33 mouse cellular contexts compared by ENCODE assay signal in genomic region chr17:35224641-35225040, GRCm38 (mm10). TPM values are rescaled to one million over a fixed set of nuclear protein-coding genes. Genes with fewer than 3 reads are reported as not detected.
DNase-seq lines count a peak whose midpoint lies in the region; TF ChIP-seq lines count a peak whose summit lies in the region.
"Had no signal": no experiment of that assay in that cellular context is flagged by ENCODE, and none has a peak within 500 bp of the region (broad histone marks: within the 10 kb centered on the region; RNA-seq: fewer than 3 reads in every experiment).

No protein-coding gene starts in this region.

- peak; percentile 42 for TF ChIP-seq RAD21 in MEL (IDR thresholded peaks at IDR 0.05; ENCODE audit: low read depth, low read length)

- peak; percentile 33 for TF ChIP-seq CTCF in layer of hippocampus, adult 2 months (conservative IDR thresholded peaks at IDR 0.05)
- peak in 1 of 3 experiments; percentile 46; a peak in 3 of 6 replicates for TF ChIP-seq CTCF in MEL (IDR thresholded peaks at IDR 0.05 in 2 of 3, conservative IDR thresholded peaks at IDR 0.05 in 1 of 3; ENCODE audit: control insufficient read depth in 1 of 3, insufficient read depth in 1 of 3, low read depth in 2 of 3, low read length in 3 of 3, poor library complexity in 1 of 3, severe bottlenecking in 1 of 3)

- no peaks in the 10 kb centered on the region for H3K27me3 ChIP-seq in MEL (ENCODE audit: control insufficient read depth in 1 of 2, insufficient read depth in 2 of 2, low read length in 2 of 2)
- H3K27me3 ChIP-seq: embryonic facial prominence, embryonic 13.5 days; forebrain, embryonic 12.5 days; forebrain, embryonic 15.5 days; heart, embryonic 13.5 days had no signal

- H3K9ac ChIP-seq in MEL (ENCODE audit: control insufficient read depth, low read depth, low read length, poor library complexity, severe bottlenecking): no peak overlapping the region
- H3K9ac ChIP-seq: embryonic facial prominence, embryonic 13.5 days; forebrain, embryonic 12.5 days; forebrain, embryonic 15.5 days; heart, embryonic 13.5 days; hindbrain, embryonic 14.5 days had no signal

- no peak for TF ChIP-seq EP300 in MEL (IDR thresholded peaks at IDR 0.05; ENCODE audit: low read depth in 1 of 2, low read length in 2 of 2)

- no peak for DNase-seq in layer of hippocampus, adult 2 months (ENCODE audit: low spot score in 2 of 2)
- DNase-seq in layer of hippocampus, adult 11-12 months (ENCODE audit: low spot score): no peak
- DNase-seq in A20 (ENCODE audit: low read depth, low spot score): peak; percentile 59
- no peak for DNase-seq in MEL (ENCODE audit: low read depth, low spot score)
- DNase-seq in kidney, postnatal 4 days: no peak
- DNase-seq in adrenal gland, postnatal 14 days: no peak
- DNase-seq: adrenal gland, postnatal 25 days; cerebellum, adult 11-12 months; cerebellum, adult 8-10 months; cerebellum, postnatal 10 days; cerebellum, postnatal 36 days; embryo, embryonic 11 days; gastrocnemius, postnatal 10 days; gastrocnemius, postnatal 36 days; heart, adult 2 months; heart, postnatal 14 days; heart, postnatal 4 days; kidney, adult 11 months had no signal

- H3K4me3 ChIP-seq in layer of hippocampus, adult 2 months: no peak overlapping the region
- H3K4me3 ChIP-seq in MEL (ENCODE audit: control insufficient read depth in 1 of 2, insufficient read depth in 1 of 2, low read depth in 2 of 2, low read length in 2 of 2): no peak overlapping the region
- H3K4me3 ChIP-seq: embryonic facial prominence, embryonic 10.5 days; embryonic facial prominence, embryonic 13.5 days; erythroblast, embryonic 14.5 days; forebrain, embryonic 12.5 days; forebrain, embryonic 15.5 days; heart, adult 2 months; heart, embryonic 10.5 days; heart, embryonic 13.5 days had no signal

- H3K4me1 ChIP-seq in MEL (ENCODE audit: control insufficient read depth in 1 of 2, insufficient read depth in 2 of 2, low read length in 2 of 2): peaks cover 2 to 9% of the 10 kb centered on the region in 2 experiments
- H3K4me1 ChIP-seq: forebrain, embryonic 12.5 days; forebrain, embryonic 15.5 days had no signal

- H3K36me3 ChIP-seq in MEL (ENCODE audit: control insufficient read depth in 1 of 2, insufficient read depth in 2 of 2, low read length in 2 of 2): peaks cover 7 to 9% of the 10 kb centered on the region in 2 experiments

- no peak overlapping the region for H3K27ac ChIP-seq in layer of hippocampus, adult 2 months
- H3K27ac ChIP-seq in MEL (ENCODE audit: control insufficient read depth, low read depth, low read length): no peak overlapping the region
- H3K27ac ChIP-seq: embryonic facial prominence, embryonic 10.5 days; embryonic facial prominence, embryonic 13.5 days; forebrain, embryonic 12.5 days; forebrain, embryonic 15.5 days; heart, adult 2 months; heart, embryonic 10.5 days; heart, embryonic 13.5 days; hindbrain, embryonic 14.5 days; hindbrain, postnatal 0 days had no signal

- H3K9me3 ChIP-seq in MEL (replicated peaks; ENCODE audit: insufficient read depth, low read length): no peaks in the 10 kb centered on the region
- H3K9me3 ChIP-seq: embryonic facial prominence, embryonic 10.5 days; embryonic facial prominence, embryonic 13.5 days; forebrain, embryonic 12.5 days; forebrain, embryonic 15.5 days; heart, embryonic 10.5 days; heart, embryonic 13.5 days had no signal

- TF ChIP-seq POLR2A in MEL (IDR thresholded peaks at IDR 0.05; ENCODE audit: control insufficient read depth in 1 of 2, insufficient read depth in 1 of 2, low read depth in 1 of 2, low read length in 2 of 2, poor library complexity in 1 of 2): no peak

- H3K79me2 ChIP-seq in MEL (ENCODE audit: control insufficient read depth, insufficient read depth, low read length, poor library complexity): peaks cover 1% of the 10 kb centered on the region; the same call in 1 of the 2 replicates

TF ChIP-seq in MEL, 35 proteins besides CTCF, POLR2A, EP300 and RAD21:
- TF ChIP-seq E2F4 (IDR thresholded peaks at IDR 0.05; ENCODE audit: borderline replicate concordance, low read depth, low read length): no peak
- TF ChIP-seq NRF1 (IDR thresholded peaks at IDR 0.05; ENCODE audit: insufficient read depth, low read depth, low read length, poor library complexity, severe bottlenecking): no peak
- peak; percentile 37 for TF ChIP-seq ZC3H11A (IDR thresholded peaks at IDR 0.05; ENCODE audit: low read depth, low read length)
- no peak for TF ChIP-seq USF2 (IDR thresholded peaks at IDR 0.05; ENCODE audit: borderline replicate concordance in 1 of 2, insufficient read depth in 1 of 2, low read depth in 1 of 2, low read length in 2 of 2)
- no peak for TF ChIP-seq RCOR1 (IDR thresholded peaks at IDR 0.05; ENCODE audit: low read depth, low read length)
- TF ChIP-seq SMC3 (IDR thresholded peaks at IDR 0.05; ENCODE audit: low read depth, low read length): peak; percentile 62
- no peak for TF ChIP-seq MYC (IDR thresholded peaks at IDR 0.05; ENCODE audit: low read depth, low read length)
TF ChIP-seq in MEL: peak in this region for 2.

RNA-seq across cellular contexts. Expression of gene Gm16181, which starts 4.0 kb away (rescaled TPM):
- total RNA-seq in layer of hippocampus, adult 2 months (2021): not detected
- total RNA-seq in MEL (2012; rRNA removed): not detected in 2 replicates
- polyA plus RNA-seq in MEL (2012; ENCODE audit: insufficient read depth in 1 of 2, insufficient read length in 2 of 2, low read depth in 1 of 2, low replicate concordance in 2 of 2, missing spikeins in 1 of 2): under 1 TPM in 1 of 2 experiments, not detected in 1; 0.58 TPM
- total RNA-seq in adrenal gland, postnatal 14 days (2021): 0.67 TPM in 1 of 2 replicates, not detected in the other
- total RNA-seq: adrenal gland, adult 18-20 months; adrenal gland, postnatal 25 days; gastrocnemius, adult 18-20 months; gastrocnemius, postnatal 10 days; gastrocnemius, postnatal 36 days; heart, adult 2 months; hindbrain, postnatal 0 days had no signal
- polyA plus RNA-seq: brain, embryonic 14.5 days; cortical plate, adult 2 months; embryonic facial prominence, embryonic 13.5 days; erythroblast, embryonic 14.5 days; heart, embryonic 13.5 days; hindbrain, embryonic 14.5 days had no signal

RNA-seq across cellular contexts. Expression of gene Atp6v1g2, which starts 8.8 kb away (rescaled TPM):
- 100 to 1,000 TPM; 615 to 646 TPM for total RNA-seq in layer of hippocampus, adult 2 months (2021)
- 0.46 and 0.56 TPM in 2 replicates for total RNA-seq in MEL (2012; rRNA removed)
- 1 to 10 TPM in 1 of 2 experiments, not detected in 1; 4.7 TPM for polyA plus RNA-seq in MEL (2012; ENCODE audit: insufficient read depth in 1 of 2, insufficient read length in 2 of 2, low read depth in 1 of 2, low replicate concordance in 2 of 2, missing spikeins in 1 of 2)
- 7.0 and 8.2 TPM in 2 replicates for total RNA-seq in adrenal gland, postnatal 14 days (2021)

RNA-seq across cellular contexts. Expression of gene Nfkbil1, which starts 11.0 kb away (rescaled TPM):
- 10 to 100 TPM; 13.3 to 15.1 TPM for total RNA-seq in layer of hippocampus, adult 2 months (2021)
- total RNA-seq in MEL (2012; rRNA removed): 10.1 and 10.3 TPM in 2 replicates
- polyA plus RNA-seq in MEL (2012; ENCODE audit: insufficient read depth in 1 of 2, insufficient read length in 2 of 2, low read depth in 1 of 2, low replicate concordance in 2 of 2, missing spikeins in 1 of 2): 10 to 100 TPM in 1 of 2 experiments, not detected in 1; 26.0 TPM
- 15.3 and 17.7 TPM in 2 replicates for total RNA-seq in adrenal gland, postnatal 14 days (2021)

RNA-seq across cellular contexts. Expression of gene Ddx39b, which starts 16.9 kb away (rescaled TPM):
- total RNA-seq in layer of hippocampus, adult 2 months (2021): 100 to 1,000 TPM; 230 to 239 TPM
- 206 and 270 TPM in 2 replicates for total RNA-seq in MEL (2012; rRNA removed)
- 100 to 1,000 TPM; 581 to 787 TPM for polyA plus RNA-seq in MEL (2012; ENCODE audit: insufficient read depth in 1 of 2, insufficient read length in 2 of 2, low read depth in 1 of 2, low replicate concordance in 2 of 2, missing spikeins in 1 of 2)
- total RNA-seq in adrenal gland, postnatal 14 days (2021): 200 and 232 TPM in 2 replicates

RNA-seq across cellular contexts. Expression of gene Lta, which starts 19.5 kb away (rescaled TPM):
- under 1 TPM; 0.54 to 0.59 TPM for total RNA-seq in layer of hippocampus, adult 2 months (2021)
- not detected in 2 replicates for total RNA-seq in MEL (2012; rRNA removed)
- polyA plus RNA-seq in MEL (2012; ENCODE audit: insufficient read depth in 1 of 2, insufficient read length in 2 of 2, low read depth in 1 of 2, low replicate concordance in 2 of 2, missing spikeins in 1 of 2): under 1 TPM in 1 of 2 experiments, not detected in 1; 0.24 TPM
- total RNA-seq in adrenal gland, postnatal 14 days (2021): 0.33 and 2.7 TPM in 2 replicates
- total RNA-seq: adrenal gland, adult 18-20 months; granulocyte monocyte progenitor cell, adult 5-6 weeks had no signal
- polyA plus RNA-seq: embryonic facial prominence, embryonic 10.5 days; forebrain, embryonic 12.5 days; heart, embryonic 10.5 days; heart, embryonic 13.5 days; hindbrain, embryonic 11.5 days had no signal

Comparison
In these comparisons a context has a peak if more than half of its experiments do, and no peak if none do; other contexts are left out.
1. RNA of gene Atp6v1g2, which starts 8.8 kb away (total RNA-seq): 615 to 646 TPM in layer of hippocampus, adult 2 months; 7.0 to 8.2 TPM in adrenal gland, postnatal 14 days and 0.46 to 0.56 TPM in MEL; every median in the first group is over 10 times any median in the second.